Mouse (Mus musculus): Measurements from ENCODE around the gene Padi4.

The Padi4 gene

GRCm38 (mm10) chr4:140740655-140741054, 33.4 kb downstream of the Padi4 start:
- no peak for DNase-seq (ENCODE audit: low spot score)

- DNase-seq (ENCODE audit: low spot score), result no peak
These were observed 41.2 kb downstream of the Padi4 start for GRCm38 (mm10) chr4:140732871-140733270.

DNA sequence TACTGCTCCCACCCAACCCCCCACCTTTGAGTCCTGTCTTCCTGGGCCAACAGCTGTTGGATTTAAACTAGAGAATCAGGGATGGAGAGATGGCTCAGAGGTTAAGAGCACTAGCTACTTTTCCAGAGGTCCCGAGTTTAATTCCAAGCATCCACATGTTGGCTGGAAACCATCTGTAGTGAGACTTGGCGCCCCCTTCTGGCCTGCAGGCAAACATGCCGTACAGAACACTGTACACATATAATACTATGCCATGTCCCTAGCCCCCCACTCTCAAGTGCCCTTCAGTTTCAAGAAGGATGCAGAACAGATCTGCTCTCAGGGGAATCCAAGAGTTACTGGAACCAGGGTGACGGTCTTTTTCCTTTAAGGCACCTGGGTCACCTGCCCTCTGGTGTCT, 42.4 kb downstream of the Padi4 start:
- DNase-seq (ENCODE audit: low spot score), result no peak

DNA sequence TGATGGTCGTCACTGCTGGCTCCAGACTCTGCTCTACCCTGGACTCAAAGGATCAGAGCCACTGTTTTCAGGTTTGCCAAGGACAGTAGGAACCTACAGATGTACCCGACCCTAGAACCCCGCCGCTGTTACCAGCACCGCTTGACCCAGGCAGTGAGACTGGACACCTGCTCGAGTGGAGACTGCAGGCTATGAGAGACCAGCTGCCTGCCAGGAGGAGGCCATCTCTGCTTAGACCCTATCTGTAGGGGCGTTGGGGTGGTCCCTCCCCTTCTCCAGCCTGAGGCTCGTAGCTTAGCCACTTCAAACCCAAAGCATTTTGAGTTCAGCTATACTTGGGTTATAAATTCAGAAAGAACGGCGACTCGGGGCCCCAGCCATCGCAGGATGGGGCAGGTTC, 47.1 kb downstream of the Padi4 start:
- no peak for DNase-seq (ENCODE audit: low spot score)

GRCm38 (mm10) chr4:140724739-140725138, 49.3 kb downstream of the Padi4 start:
- no peak for DNase-seq (ENCODE audit: low spot score)

DNA sequence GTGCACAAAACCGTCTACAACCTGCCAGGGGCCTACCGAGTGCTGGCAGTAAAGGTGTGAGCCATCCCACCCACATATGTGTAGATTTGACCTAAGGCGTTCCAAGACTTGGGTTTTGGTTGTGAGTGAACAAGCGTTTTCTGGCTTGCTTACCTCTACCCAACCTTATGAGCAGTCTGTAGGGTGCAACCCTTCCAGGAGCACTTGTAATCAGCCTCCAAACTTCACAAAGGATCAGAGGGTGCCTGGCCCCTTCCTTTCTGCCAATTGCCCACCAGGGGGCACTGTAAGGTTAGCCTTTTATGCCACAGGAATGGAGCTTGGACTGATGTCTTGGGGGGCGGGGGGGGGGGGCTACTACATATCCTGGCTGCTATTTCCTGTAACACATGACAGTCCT, 50.2 kb downstream of the Padi4 start:
- no peak for DNase-seq (ENCODE audit: low spot score)

DNA sequence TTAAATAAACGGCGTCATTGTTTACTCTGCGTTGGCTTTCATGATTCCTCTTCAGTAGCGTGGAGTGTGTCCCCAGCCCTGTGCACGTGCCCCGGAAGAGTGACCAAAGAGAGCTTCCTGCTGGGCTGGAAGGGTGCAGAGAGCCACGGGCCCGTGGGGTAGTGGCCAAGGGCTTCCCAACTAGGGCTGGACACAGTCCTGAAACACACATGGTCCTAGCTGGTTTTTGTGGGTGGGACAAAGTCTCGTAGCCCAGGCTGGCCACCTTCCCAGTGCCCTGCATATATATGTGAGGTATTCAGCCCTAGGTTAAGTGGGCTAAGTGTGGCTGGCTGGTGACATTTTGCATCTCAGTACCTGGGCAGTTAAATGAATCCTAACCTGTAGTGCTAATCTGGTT, 50.8 kb downstream of the Padi4 start:
- DNase-seq (ENCODE audit: low spot score), result no peak

- no peak for DNase-seq (ENCODE audit: low spot score)
These were observed 51.3 kb downstream of the Padi4 start for GRCm38 (mm10) chr4:140722710-140723109.

GRCm38 (mm10) chr4:140721968-140722490, 52.0 kb downstream of the Padi4 start:
- DNase-seq (ENCODE audit: low spot score), result no peak

- no peak for DNase-seq (ENCODE audit: low spot score)
These were observed 53.9 kb downstream of the Padi4 start for GRCm38 (mm10) chr4:140720091-140720490.

- DNase-seq (ENCODE audit: low spot score), result no peak
These were observed 55.6 kb downstream of the Padi4 start for GRCm38 (mm10) chr4:140718436-140718835.

DNA sequence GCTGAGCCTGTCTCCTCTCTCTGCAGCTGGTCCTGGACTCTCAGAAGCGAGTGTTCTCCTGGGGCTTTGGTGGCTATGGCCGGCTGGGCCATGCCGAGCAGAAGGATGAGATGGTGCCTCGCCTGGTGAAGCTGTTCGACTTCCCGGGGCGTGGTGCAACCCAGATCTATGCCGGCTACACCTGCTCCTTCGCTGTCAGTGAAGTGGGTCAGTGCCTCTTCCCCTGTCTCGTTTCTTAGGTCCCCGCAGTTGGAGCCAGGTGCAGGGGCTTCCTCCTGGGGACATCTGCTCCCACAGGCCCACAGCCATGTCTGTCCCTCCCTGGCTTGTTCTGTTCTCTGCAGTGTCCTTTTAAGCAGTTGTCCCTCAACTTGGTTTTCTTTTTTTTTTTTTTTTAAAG, 57.0 kb downstream of the Padi4 start:
- no peak for DNase-seq (ENCODE audit: low spot score)

DNA sequence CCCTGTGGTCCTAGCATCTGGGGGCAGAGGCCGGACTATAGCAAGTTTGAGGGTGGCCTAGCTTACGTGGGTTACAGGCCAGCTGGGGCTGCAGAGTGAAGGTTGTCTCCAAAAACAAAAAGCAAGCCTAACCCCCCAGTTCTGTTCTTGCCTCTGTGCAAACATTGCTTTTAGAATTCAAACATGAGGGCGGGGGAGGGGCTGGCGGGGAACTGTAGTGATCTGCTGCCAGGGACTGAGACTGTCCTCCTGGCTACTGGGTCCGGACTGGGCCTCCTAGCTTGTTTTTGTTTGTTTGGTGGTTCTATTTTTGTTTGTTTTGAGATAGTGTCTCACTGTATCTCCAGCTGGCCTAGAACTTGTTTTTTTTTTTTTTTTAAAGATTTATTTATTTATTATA, 59.5 kb downstream of the Padi4 start:
- no peak for DNase-seq (ENCODE audit: low spot score)

GRCm38 (mm10) chr4:140713480-140714365, 60.3 kb downstream of the Padi4 start:
- DNase-seq (ENCODE audit: low spot score), result peak; percentile 84

DNA sequence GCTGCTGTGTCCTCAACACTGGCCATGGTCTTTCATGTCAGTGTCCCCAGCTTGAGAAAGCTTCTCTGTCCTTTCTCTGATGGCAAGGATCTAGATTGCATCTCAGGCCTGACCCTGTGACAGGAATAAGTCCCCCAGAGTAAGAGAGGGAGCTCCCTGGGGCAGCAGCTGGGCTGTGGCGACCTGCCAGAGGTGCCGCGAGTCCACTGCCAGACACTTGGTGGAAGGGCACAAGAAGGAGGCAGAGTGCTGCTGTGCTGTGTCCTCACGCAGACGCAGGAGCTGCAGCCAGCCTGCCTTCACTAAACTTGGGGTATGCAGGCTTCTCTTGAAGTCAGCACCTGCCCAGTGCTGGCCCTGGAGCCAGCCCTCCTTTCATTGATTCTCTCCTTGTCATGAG, 62.7 kb downstream of the Padi4 start:
- DNase-seq (ENCODE audit: low spot score), result no peak

DNA sequence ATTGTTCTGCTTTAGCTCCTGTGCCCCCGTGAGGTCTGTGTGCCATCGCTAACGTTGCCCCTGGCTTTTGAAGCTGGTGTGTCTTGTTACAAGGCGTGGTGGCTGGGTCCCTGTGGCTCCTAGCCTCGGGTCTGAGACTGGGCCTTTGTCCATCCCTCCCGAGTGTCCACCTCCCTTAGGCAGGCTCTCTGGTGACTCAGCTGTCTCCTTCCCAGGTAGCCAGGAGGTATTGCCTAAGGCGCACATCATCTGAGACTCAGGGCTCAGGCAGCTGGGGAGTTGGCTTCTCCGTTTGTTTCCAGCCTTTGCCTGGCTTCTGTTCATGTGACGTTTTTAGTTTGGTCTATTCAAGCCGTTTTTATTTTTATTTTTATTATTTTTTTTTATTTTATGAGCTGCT, 63.3 kb downstream of the Padi4 start:
- no peak for DNase-seq (ENCODE audit: low spot score)

GRCm38 (mm10) chr4:140709617-140710016, 64.4 kb downstream of the Padi4 start:
- DNase-seq (ENCODE audit: low spot score), result no peak

DNA sequence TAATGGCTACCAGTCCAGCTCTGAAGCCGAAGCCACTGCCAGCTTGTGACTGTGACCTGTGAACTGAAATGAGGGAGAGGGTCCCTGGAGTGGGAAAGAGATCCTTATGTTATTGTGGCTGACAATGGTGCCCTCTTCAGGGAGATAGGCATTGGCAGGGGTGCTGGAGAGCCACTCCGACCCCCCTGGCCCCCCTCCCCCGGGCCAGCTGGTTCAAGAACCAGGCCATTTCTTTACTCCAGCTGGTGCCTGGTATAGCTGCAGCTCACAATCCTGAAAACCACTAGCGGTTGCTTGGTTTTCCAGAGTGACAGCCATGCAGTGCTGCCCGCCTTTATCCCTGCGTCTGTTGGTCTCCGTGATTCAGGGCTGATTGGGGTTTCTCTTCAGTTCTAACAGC, 64.9 kb downstream of the Padi4 start:
- DNase-seq (ENCODE audit: low spot score), result no peak

- DNase-seq (ENCODE audit: low spot score), result no peak
These were observed 65.6 kb downstream of the Padi4 start for GRCm38 (mm10) chr4:140708297-140708927.

GRCm38 (mm10) chr4:140707615-140708014, 66.4 kb downstream of the Padi4 start:
- DNase-seq (ENCODE audit: low spot score), result no peak

DNA sequence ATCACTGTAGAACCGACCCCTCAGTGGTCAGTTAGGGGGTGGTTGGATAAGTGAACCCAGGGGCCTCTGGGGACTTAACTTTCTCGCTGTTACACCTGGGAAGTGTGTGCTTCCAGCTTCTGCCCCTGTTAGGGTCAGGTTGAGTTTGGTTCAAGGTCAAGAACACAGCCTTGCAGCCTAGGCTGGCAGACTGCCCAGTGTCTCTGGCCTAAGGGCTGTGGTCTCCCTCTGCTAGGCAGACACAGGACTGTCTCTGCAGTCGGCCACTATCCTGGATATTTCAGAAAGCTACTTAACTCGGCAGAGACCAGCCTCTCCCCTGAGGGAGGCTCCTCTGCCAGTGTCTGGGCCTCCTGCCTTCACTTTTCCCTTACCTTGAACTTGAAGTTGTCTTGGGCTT, 69.9 kb downstream of the Padi4 start:
- DNase-seq (ENCODE audit: low spot score), result no peak

GRCm38 (mm10) chr4:140703636-140704035, 70.4 kb downstream of the Padi4 start:
- no peak for DNase-seq (ENCODE audit: low spot score)

- peak; percentile 72 for DNase-seq (ENCODE audit: low spot score)
These were observed 71.3 kb downstream of the Padi4 start for GRCm38 (mm10) chr4:140702611-140703327.
